Mouse (Mus musculus) midbrain, embryonic 12.5 days (tissue): ENCODE results near the gene Sec14l1. TPM values are rescaled to one million over a fixed set of nuclear protein-coding genes. Genes with fewer than 3 reads are reported as not detected.
A peak's percentile ranks its signal among the peaks of the same experiment; 100 is the strongest.
"Not testable (repeated sequence)": the region's sequence is repeated elsewhere in the genome, so short reads cannot be mapped to it uniquely, and the experiment has no call there.

Source experiments
- ATAC-seq: fragments of 200-750 bp; cut with Nextera tagmentation; 2 replicates; pipeline ENCODE4 v1.8.0; 2017; ENCODE audit warnings: low read depth, moderate TSS enrichment, moderate library complexity; ENCODE audit not compliant: low FRiP score
- H3K27ac ChIP-seq: fragments of 300-500 bp; sonication (generic); replicated peaks from 2 replicates; pipeline ENCODE4 v1.5.1; 2016; ENCODE audit warnings: mild to moderate bottlenecking
- H3K27me3 ChIP-seq: fragments of 300-500 bp; sonication (generic); 2 replicates; pipeline ENCODE4 v1.6.1; 2016; ENCODE audit warnings: mild to moderate bottlenecking
- H3K36me3 ChIP-seq: fragments of 300-500 bp; sonication (generic); 2 replicates; pipeline ENCODE4 v1.6.1; 2016
- H3K4me1 ChIP-seq: fragments of 300-500 bp; sonication (generic); 2 replicates; pipeline ENCODE4 v1.6.1; 2016
- H3K4me2 ChIP-seq: fragments of 300-500 bp; sonication (generic); replicated peaks from 2 replicates; pipeline ENCODE4 v1.6.1; 2016; ENCODE audit warnings: mild to moderate bottlenecking, moderate library complexity
- H3K4me3 ChIP-seq: fragments of 300-500 bp; sonication (generic); 2 replicates; pipeline ENCODE4 v1.5.1; 2016; ENCODE audit warnings: mild to moderate bottlenecking
- H3K9ac ChIP-seq: fragments of 300-500 bp; sonication (generic); replicated peaks from 2 replicates; pipeline ENCODE4 v1.6.1; 2016; ENCODE audit warnings: mild to moderate bottlenecking, moderate library complexity
- H3K9me3 ChIP-seq: fragments of 300-500 bp; sonication (generic); 2 replicates; pipeline ENCODE4 v1.6.1; 2016; ENCODE audit warnings: mild to moderate bottlenecking
- WGBS: fragments of 180-500 bp; shearing (Covaris S2); methylation state at CpG from one replicate; pipeline ENCODE4 v1.1.7; 2016; 5-methylcytosine and 5-hydroxymethylcytosine counted together
- polyA plus RNA-seq: library from polyadenylated mRNA; unstranded; fragments of >200 nt; fragmentation: Nextera tagmentation; extraction: Ambion mirVana; gene quantifications from 2 replicates; pipeline ENCODE4 v1.2.1, GENCODE M21; 2016

The Sec14l1 gene
- polyA plus RNA-seq = 63.7 and 68.9 TPM in 2 replicates

DNA sequence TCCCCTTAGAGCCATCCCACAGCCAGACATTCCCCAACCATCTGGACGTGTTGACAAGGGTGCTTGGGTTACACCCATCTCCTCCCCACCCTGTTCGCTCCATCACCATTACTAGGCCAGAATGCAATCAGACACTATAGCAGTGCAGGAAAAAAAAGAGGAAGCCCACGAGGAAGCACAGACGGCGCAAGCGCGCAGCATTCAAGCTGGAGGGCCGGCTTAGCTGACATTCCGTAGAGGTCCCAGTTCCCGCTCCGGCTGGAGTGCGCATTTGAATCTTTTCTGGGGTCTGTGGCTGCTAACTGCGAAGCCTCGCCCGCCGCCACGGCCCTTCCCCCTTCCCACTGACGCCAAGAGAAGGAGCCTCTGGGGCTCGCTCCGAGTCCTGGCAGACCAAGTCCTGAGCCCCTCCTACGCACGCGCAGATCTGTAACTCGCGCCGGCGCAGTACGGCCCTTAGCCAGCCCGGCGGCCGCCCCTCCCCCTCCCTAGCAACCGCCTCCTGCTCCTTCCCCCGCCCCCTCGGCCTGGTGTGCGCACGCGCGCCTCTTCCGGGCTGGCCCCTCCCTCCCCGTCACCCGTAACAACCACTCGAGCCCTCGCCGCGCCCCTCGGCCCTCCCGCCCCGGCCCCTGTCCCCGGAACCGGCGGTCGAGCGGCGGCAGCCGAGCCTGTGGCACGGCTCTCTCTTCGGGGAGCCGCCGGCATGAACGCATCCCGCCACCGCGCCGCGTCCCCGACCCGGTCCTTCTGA is at the start of gene Sec14l1:
Sec14l1 (plus strand) TSS at position 577 of the 754 bp plus-strand sequence.
- Histone ChIP-seq H3K4me1 (peaks cover 44% of the 10 kb centered on the region), H3K27ac (peak within 1 kb of the TSS; percentile 99), H3K4me2 (peak within 1 kb of the TSS; percentile 81), H3K4me3 (peak within 1 kb of the TSS; percentile 78), H3K36me3 (peaks cover 6% of the 10 kb centered on the region; the same call in 1 of the 2 replicates), H3K27me3 (no peaks in the 10 kb centered on the region), H3K9ac (peak within 1 kb of the TSS; percentile 76), H3K9me3 (no peaks in the 10 kb centered on the region)
- 2% methylated on average over 66 of the region's 67 CpGs for WGBS
- ATAC-seq = peak; percentile 95

DNA sequence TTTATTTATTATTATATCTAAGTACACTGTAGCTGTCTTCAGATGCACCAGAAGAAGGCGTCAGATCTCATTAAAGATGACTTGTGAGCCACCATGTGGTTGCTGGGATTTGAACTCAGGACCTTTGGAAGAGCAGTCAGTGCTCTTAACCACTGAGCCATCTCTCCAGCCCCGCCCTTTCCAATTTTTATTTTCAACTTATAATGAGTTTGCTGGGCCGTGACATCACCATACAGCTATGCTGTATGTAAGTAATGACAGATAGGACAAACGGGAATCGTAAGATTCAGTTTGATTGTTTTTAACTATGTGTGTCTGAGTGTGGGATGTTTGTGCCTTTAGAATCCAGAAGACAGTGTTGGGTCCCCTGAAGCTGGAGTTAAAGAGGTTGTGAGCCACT is 49.4 kb upstream of the Sec14l1 start:
- WGBS = 90% methylated on average over 5 of the region's 5 CpGs
- H3K9ac ChIP-seq = not testable (repeated sequence)

DNA sequence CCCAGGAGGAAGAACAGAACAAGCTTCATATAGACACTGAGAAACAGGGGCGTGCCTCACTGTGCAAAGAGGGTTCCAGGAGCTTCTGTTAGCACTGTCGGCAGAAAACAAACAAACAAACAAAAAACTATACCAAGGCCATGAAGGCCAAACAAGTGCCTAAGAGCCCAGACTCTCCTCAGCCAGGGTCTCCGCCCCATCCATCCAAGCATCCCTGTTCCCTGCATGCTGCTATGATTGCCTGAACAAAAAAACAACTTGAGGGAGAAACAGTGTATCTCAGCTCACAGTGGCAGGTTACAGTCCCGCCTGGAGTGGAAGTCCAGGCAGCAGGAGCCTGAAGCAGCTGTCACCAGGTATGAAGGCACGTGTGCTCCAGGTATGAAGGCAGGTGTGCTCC is 48.2 kb upstream of the Sec14l1 start:
- no peak overlapping the region for H3K4me3 ChIP-seq
- peaks cover 13% of the 10 kb centered on the region for H3K4me1 ChIP-seq
- no peak overlapping the region for H3K9ac ChIP-seq
- no peak for ATAC-seq
- H3K9me3 ChIP-seq = no peaks in the 10 kb centered on the region
- H3K4me2 ChIP-seq = no peak overlapping the region
- no peak overlapping the region for H3K27ac ChIP-seq
- WGBS = 80% methylated on average over 5 of the region's 5 CpGs
- peaks cover 12% of the 10 kb centered on the region for H3K27me3 ChIP-seq
- H3K36me3 ChIP-seq = no peaks in the 10 kb centered on the region

More for the DNA sequence above, 49.4 kb upstream of the Sec14l1 start:
- H3K4me3 ChIP-seq, H3K9me3 ChIP-seq, H3K36me3 ChIP-seq, ATAC-seq, H3K27ac ChIP-seq, H3K4me2 ChIP-seq, H3K27me3 ChIP-seq: not testable (repeated sequence)
- peaks cover 16% of the 10 kb centered on the region for H3K4me1 ChIP-seq

DNA sequence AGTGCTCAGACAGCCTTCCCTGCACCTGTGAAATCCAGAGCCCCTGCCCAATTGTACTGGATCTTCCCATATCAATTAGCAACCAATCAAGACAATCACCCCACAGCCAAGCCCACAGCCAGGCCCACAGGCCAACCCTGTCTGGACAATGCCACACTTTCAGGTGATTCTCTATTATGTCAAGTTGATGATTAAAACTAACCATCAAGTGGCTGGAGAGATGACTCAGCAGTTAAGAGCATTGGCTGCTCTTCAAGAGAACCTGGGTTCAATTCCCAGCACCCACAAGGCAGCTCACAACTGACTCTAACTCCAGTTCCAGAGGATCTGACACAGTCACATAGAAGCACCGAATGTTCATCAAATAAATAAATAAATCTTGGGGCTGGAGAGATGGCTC is 46.6 kb upstream of the Sec14l1 start:
- peaks cover 15% of the 10 kb centered on the region for H3K27me3 ChIP-seq
- H3K36me3 ChIP-seq = no peaks in the 10 kb centered on the region
- 86% methylated on average over 1 of the region's 1 CpGs for WGBS
- no peaks in the 10 kb centered on the region for H3K9me3 ChIP-seq
- no peak overlapping the region for H3K4me2 ChIP-seq
- no peak overlapping the region for H3K27ac ChIP-seq
- H3K4me1 ChIP-seq = peaks cover 2% of the 10 kb centered on the region
- H3K9ac ChIP-seq = no peak overlapping the region
- no peak for ATAC-seq
- H3K4me3 ChIP-seq = no peak overlapping the region

DNA sequence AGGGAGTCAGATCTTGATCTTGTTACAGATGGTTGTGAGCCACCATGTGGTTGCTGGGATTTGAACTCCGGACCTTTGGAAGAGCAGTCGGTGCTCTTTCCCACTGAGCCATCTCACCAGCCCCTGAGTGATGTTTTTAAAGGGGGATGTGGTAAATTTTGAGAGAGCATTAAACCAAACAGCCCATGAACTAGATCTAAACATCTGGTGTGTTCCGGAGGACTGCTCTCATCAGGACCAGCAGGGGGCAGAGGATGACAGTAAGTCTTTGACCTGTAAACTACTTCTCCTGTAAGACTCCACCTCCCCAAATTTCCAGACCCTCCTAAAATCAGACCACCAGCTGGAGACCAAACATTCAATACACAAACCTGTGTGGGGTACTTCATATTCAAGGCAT is 45.9 kb upstream of the Sec14l1 start:
- 85% methylated on average over 3 of the region's 3 CpGs for WGBS
- Histone ChIP-seq H3K27ac (no peak overlapping the region), H3K4me3 (no peak overlapping the region), H3K4me1 (no peaks in the 10 kb centered on the region), H3K36me3 (no peaks in the 10 kb centered on the region), H3K9me3 (no peaks in the 10 kb centered on the region), H3K9ac (no peak overlapping the region), H3K27me3 (peaks cover 15% of the 10 kb centered on the region), H3K4me2 (no peak overlapping the region)
- ATAC-seq = no peak

DNA sequence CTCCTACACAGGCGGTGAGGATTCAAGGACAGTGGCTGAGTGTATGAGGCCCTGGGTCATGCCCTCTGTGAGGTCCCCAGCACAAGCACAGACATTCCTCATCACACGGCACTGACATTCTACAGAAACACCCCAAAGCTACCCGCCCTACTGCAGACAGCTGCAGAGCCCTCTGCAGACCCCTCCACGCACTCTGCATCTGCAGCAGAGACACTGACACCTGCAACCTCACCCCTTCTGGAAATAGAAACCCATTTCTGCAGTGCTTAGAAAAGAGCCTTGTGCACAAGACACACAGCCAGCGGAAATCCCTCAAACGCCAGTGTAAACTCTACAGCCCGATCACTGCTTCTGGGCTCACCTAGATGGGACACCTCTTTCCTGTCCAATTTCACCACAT is 44.3 kb upstream of the Sec14l1 start:
- Histone ChIP-seq H3K4me3 (no peak overlapping the region), H3K4me1 (no peaks in the 10 kb centered on the region), H3K9me3 (no peaks in the 10 kb centered on the region), H3K4me2 (no peak overlapping the region), H3K9ac (no peak overlapping the region), H3K36me3 (no peaks in the 10 kb centered on the region), H3K27me3 (peaks cover 15% of the 10 kb centered on the region), H3K27ac (no peak overlapping the region)
- 83% methylated on average over 7 of the region's 7 CpGs for WGBS
- ATAC-seq = no peak

DNA sequence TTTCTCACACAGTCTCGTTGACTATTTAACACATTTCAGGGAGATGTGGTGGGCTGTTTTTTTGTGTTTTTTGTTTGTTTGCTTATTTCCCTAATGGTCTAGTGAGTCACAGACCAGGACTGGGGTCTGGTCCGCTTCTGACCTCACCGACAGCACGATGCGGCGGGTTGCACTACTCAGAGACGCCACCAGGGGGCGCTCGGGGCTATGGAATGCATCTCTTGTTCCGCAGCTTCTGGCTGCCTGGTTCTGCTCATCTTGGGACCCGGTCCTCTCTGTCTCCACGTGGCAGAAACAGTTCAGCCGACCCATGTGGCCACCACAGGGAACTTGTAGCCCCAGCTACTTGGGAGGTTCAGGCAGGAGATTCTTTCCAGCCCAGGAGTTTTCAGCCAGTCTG is 42.8 kb upstream of the Sec14l1 start:
- peaks cover 7% of the 10 kb centered on the region for H3K4me1 ChIP-seq
- no peak overlapping the region for H3K27ac ChIP-seq
- H3K9ac ChIP-seq = no peak overlapping the region
- H3K9me3 ChIP-seq = no peaks in the 10 kb centered on the region
- H3K27me3 ChIP-seq = peaks cover 15% of the 10 kb centered on the region
- no peak overlapping the region for H3K4me2 ChIP-seq
- no peak for ATAC-seq
- no peak overlapping the region for H3K4me3 ChIP-seq
- H3K36me3 ChIP-seq = no peaks in the 10 kb centered on the region
- under 1% methylated on average over 13 of the region's 13 CpGs for WGBS

DNA sequence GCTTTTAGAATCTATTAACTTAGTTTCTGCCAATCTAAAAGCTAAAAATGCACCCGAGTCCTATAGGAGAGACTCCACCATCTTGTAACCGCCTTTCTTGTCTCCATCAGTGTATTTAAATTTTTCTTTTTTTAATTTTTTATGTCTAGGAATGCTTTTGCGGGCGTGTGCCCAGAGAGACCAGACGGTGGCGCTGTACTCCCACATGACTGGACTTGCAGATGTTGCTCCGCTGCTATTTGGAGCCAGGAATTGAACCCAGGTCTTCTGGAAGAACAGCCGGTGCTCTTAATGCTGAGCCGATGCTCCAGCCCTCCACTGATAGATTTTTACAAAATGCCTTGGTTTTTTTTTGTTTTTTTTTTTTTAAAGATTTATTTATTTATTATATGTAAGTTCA is 41.5 kb upstream of the Sec14l1 start:
- Histone ChIP-seq H3K9me3 (no peaks in the 10 kb centered on the region), H3K27ac (no peak overlapping the region), H3K27me3 (peaks cover 15% of the 10 kb centered on the region), H3K9ac (no peak overlapping the region), H3K36me3 (peaks cover 6% of the 10 kb centered on the region; the same call in 1 of the 2 replicates), H3K4me1 (peaks cover 19% of the 10 kb centered on the region), H3K4me3 (no peak overlapping the region), H3K4me2 (no peak overlapping the region)
- no peak for ATAC-seq
- WGBS = 95% methylated on average over 9 of the region's 9 CpGs

DNA sequence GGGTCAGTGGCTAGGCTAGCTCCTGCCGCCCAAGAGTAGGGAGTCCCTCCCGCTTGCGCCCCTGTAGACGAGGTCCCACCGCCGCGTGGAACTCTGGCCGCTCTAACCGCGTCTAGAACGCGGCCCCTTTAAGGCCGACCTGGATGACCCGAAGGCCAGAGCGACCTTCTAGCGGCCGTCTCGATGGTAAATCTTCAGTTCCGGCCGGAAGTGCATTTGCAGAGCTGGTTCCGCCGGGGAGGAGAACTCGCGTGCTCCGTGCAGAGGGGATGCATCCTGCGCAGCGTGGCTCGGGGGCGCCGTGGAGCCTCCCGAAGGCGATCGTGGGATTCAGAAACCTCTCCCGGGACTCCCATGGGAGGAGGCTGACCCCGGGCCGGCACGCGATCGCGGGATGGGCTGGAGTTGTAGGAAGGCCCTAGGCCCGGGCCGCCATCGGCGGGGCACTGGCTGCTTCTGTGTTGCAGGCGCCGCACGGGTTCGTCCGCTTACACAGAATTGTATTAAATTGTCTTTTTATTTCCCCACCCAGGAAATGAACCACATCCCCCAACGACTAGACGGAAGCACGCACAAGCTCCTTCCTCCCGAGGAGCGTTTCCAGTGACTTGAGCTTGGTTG is 38.3 kb upstream of the Sec14l1 start:
- peaks cover 20% of the 10 kb centered on the region for H3K4me1 ChIP-seq
- WGBS = under 1% methylated on average over 54 of the region's 54 CpGs
- peak; percentile 72 for ATAC-seq

DNA sequence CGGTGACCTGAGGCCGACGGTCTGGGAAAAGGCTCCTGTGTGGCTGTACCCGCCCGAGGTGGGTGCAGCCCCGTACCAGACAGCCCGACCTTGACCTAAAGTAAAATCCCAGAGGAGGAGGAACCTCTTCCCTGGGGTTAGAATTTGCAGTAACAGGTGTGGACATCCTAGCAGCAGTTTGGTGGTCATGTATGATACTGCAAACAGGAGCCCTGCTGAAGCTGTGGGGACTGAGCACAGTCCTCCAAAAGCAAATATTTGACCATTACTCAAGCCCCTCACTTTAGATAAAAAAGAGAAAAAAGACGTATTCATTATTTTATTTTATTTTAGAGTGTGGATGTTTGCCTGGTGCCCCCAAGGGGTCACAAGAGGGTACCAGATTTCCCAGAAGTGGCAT is 37.7 kb upstream of the Sec14l1 start:
- Histone ChIP-seq H3K9ac (peak overlapping the region; percentile 87), H3K36me3 (peaks cover 27% of the 10 kb centered on the region), H3K4me1 (peaks cover 25% of the 10 kb centered on the region), H3K4me3 (peak overlapping the region; percentile 79), H3K27me3 (no peaks in the 10 kb centered on the region), H3K27ac (peak overlapping the region; percentile 67), H3K4me2 (peak overlapping the region; percentile 99), H3K9me3 (no peaks in the 10 kb centered on the region)
- WGBS = 5% methylated on average over 8 of the region's 8 CpGs
- no peak for ATAC-seq

More for the DNA sequence above, 38.3 kb upstream of the Sec14l1 start:
- Histone ChIP-seq H3K27ac (peak overlapping the region; percentile 67), H3K9ac (peak overlapping the region; percentile 87), H3K27me3 (0 out of 2 replicates have a peak, but pooled peaks cover 3% of the 10 kb centered on the region), H3K4me3 (peak overlapping the region; percentile 79), H3K9me3 (no peaks in the 10 kb centered on the region), H3K4me2 (peak overlapping the region; percentile 99), H3K36me3 (peaks cover 27% of the 10 kb centered on the region)

DNA sequence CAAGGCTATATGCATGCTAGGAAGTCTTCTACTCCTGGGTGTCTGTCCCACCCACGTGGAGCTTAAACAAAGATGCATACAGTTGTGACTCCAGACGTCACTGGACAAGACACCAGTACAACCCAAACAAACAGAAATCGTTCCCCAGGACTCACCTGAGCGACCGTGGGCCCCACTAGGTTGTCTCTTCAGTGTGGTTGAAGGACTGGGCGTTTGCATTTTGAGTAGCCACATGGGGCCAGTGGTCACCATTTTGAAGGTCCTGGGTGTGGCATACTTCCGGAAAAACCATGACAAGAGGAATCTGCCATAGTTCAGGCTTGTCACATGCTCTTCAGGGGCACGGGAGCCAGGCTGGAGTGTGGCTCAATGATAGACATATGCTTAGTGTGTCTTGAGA is 37.1 kb upstream of the Sec14l1 start:
- 82% methylated on average over 8 of the region's 8 CpGs for WGBS
- peaks cover 25% of the 10 kb centered on the region for H3K4me1 ChIP-seq
- H3K4me2 ChIP-seq = peak overlapping the region; percentile 99
- H3K27me3 ChIP-seq = no peaks in the 10 kb centered on the region
- peak overlapping the region; percentile 87; the same call in 1 of the 2 replicates for H3K9ac ChIP-seq
- ATAC-seq = no peak
- no peak overlapping the region for H3K27ac ChIP-seq
- H3K9me3 ChIP-seq = no peaks in the 10 kb centered on the region
- peaks cover 27% of the 10 kb centered on the region for H3K36me3 ChIP-seq
- H3K4me3 ChIP-seq = peak overlapping the region; percentile 79

DNA sequence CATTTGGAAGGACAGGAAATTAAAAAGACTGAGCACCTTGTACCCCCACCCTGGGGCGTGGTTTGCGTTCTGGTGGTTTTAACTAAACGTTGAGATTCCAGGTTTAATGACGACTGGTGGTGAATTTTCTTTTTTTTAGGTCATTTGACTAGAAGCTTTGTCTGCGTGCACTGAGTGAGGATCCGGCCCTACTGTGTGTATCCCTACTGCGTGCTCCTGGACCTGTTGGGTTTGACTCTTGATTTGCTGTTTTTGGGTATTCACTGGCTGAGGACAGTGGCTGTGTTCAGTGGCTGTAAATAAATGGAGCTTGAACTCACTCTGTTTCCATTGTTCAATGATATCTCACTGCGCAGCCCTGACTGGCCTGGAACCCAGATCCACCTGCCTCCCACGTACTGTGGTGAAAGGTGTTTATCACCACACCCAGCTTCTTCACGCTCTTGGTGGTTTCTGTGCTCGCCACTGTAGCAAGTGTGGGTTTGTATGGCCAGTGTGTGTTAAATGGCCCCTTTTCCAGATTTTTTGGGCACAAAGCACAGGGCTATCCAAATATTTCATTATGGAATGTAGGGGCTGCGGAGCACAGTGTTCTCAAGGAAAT is 36.2 kb upstream of the Sec14l1 start:
- H3K27ac ChIP-seq = no peak overlapping the region
- H3K4me1 ChIP-seq = peaks cover 25% of the 10 kb centered on the region
- H3K36me3 ChIP-seq = peaks cover 34% of the 10 kb centered on the region
- WGBS = 92% methylated on average over 12 of the region's 12 CpGs
- H3K4me3 ChIP-seq = no peak overlapping the region
- no peak overlapping the region for H3K9ac ChIP-seq
- H3K9me3 ChIP-seq = no peaks in the 10 kb centered on the region
- ATAC-seq = no peak
- no peaks in the 10 kb centered on the region for H3K27me3 ChIP-seq
- no peak overlapping the region for H3K4me2 ChIP-seq
